Mouse (Mus musculus) brain, embryonic 14.5 days (tissue): Measurements from ENCODE around the gene Apol10a. TPM values are rescaled to one million over a fixed set of nuclear protein-coding genes. Genes with fewer than 3 reads are reported as not detected.

Experiments used
- polyA plus RNA-seq: library from polyadenylated mRNA; depleted of rRNA; stranded (reverse); fragments of >200 nt; gene quantifications from 2 replicates; pipeline ENCODE4 v1.2.3, GENCODE M21; 2012; rRNA removed

The Apol10a gene
- polyA plus RNA-seq, 1 experiment: not detected

Other genes starting within 250 kb of the Apol10a start
- 315 and 367 TPM in 2 replicates for gene Rbfox2, start 170.0 kb upstream of the Apol10a start, polyA plus RNA-seq
- gene Apol7a, start 77.9 kb upstream of the Apol10a start, polyA plus RNA-seq: not detected in 2 replicates
- 0.23 TPM in 1 of 2 replicates, not detected in the other for gene Apol9a, start 65.9 kb upstream of the Apol10a start, polyA plus RNA-seq
- not detected in 2 replicates for gene Apol7b, start 29.6 kb upstream of the Apol10a start, polyA plus RNA-seq
- not detected in 2 replicates for gene Apol11a, start 31.2 kb downstream of the Apol10a start, polyA plus RNA-seq
- not detected in 2 replicates for gene Apol7c, start 56.3 kb downstream of the Apol10a start, polyA plus RNA-seq
- not detected in 2 replicates for gene 1700025B11Rik, start 84.8 kb downstream of the Apol10a start, polyA plus RNA-seq
- 0.14 TPM in 1 of 2 replicates, not detected in the other for gene Apol10b, start 119.1 kb downstream of the Apol10a start, polyA plus RNA-seq
- gene Gm36245, start 122.2 kb downstream of the Apol10a start, polyA plus RNA-seq: not detected in 2 replicates
- not detected in 2 replicates for gene Apol11b, start 166.2 kb downstream of the Apol10a start, polyA plus RNA-seq
- 0.04 TPM in 1 of 2 replicates, not detected in the other for gene Apol7e, start 221.8 kb downstream of the Apol10a start, polyA plus RNA-seq